Mouse (Mus musculus) hindbrain, embryonic 12.5 days (tissue): ENCODE data around the gene Kctd7. TPM values are rescaled to one million over a fixed set of nuclear protein-coding genes. Genes with fewer than 3 reads are reported as not detected.

Source experiments
- ATAC-seq: fragments of 200-750 bp; cut with Nextera tagmentation; 2 replicates; pipeline ENCODE4 v1.8.0; 2017; ENCODE audit warnings: moderate TSS enrichment; ENCODE audit not compliant: low FRiP score
- H3K27ac ChIP-seq: fragments of 300-500 bp; sonication (generic); 2 replicates; pipeline ENCODE4 v1.5.1; 2016; ENCODE audit warnings: mild to moderate bottlenecking
- H3K27me3 ChIP-seq: fragments of 300-500 bp; sonication (generic); 2 replicates; pipeline ENCODE4 v1.6.1; 2016; ENCODE audit warnings: mild to moderate bottlenecking
- H3K36me3 ChIP-seq: fragments of 300-500 bp; sonication (generic); 2 replicates; pipeline ENCODE4 v1.6.1; 2016; ENCODE audit warnings: mild to moderate bottlenecking
- H3K4me1 ChIP-seq: fragments of 300-500 bp; sonication (generic); 2 replicates; pipeline ENCODE4 v1.6.1; 2016
- H3K4me2 ChIP-seq: fragments of 300-500 bp; sonication (generic); replicated peaks from 2 replicates; pipeline ENCODE4 v1.6.1; 2016; ENCODE audit warnings: mild to moderate bottlenecking
- H3K4me3 ChIP-seq: fragments of 300-500 bp; sonication (generic); 2 replicates; pipeline ENCODE4 v1.5.1; 2016; ENCODE audit warnings: mild to moderate bottlenecking
- H3K9ac ChIP-seq: fragments of 300-500 bp; sonication (generic); 2 replicates; pipeline ENCODE4 v1.6.1; 2016; ENCODE audit warnings: mild to moderate bottlenecking, moderate library complexity
- H3K9me3 ChIP-seq: fragments of 300-500 bp; sonication (generic); replicated peaks from 2 replicates; pipeline ENCODE4 v1.6.1; 2016; ENCODE audit warnings: mild to moderate bottlenecking
- WGBS: fragments of 180-500 bp; shearing (Covaris S2); methylation state at CpG from one replicate; pipeline ENCODE4 v1.1.7; 2016; 5-methylcytosine and 5-hydroxymethylcytosine counted together
- polyA plus RNA-seq: library from polyadenylated mRNA; unstranded; fragments of >200 nt; fragmentation: Nextera tagmentation; extraction: Ambion mirVana; gene quantifications from 2 replicates; pipeline ENCODE4 v1.2.1, GENCODE M21; 2016

The Kctd7 gene
- polyA plus RNA-seq, 1 experiment from 2014 or later: 8.7 TPM

GRCm38 (mm10) chr5:130120904-130121303 lies 23.8 kb upstream of the Kctd7 start:
- Histone ChIP-seq H3K4me3 (no peak overlapping the region), H3K4me2 (no peak overlapping the region), H3K9me3 (no peaks in the 10 kb centered on the region), H3K36me3 (0 out of 2 replicates have a peak, but pooled peaks cover 1% of the 10 kb centered on the region), H3K27me3 (no peaks in the 10 kb centered on the region), H3K27ac (no peak overlapping the region), H3K9ac (no peak overlapping the region), H3K4me1 (peaks cover 12% of the 10 kb centered on the region)
- WGBS: 59% methylated on average over 6 of the region's 6 CpGs
- no peak for ATAC-seq

DNA sequence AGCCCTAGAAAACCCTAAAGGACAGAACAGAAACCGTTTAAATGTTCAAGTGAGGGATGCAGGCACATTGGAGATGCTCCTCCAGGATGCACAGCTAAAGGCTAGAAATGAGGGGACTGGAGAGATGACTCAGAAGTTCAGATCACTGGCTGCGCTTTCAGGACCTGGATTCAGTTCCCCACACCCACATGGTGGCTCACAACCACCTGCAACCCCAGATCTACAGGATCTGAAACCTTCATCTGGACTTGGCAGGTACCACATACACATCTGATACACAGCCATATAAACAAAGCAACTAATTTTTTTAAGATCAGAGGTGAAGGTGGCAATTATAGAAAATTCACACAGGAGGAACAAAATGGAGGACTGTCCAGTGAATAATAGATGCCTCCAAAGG lies 22.3 kb upstream of the Kctd7 start:
- Histone ChIP-seq H3K27ac (no peak overlapping the region), H3K4me3 (no peak overlapping the region), H3K9me3 (no peaks in the 10 kb centered on the region), H3K9ac (no peak overlapping the region), H3K36me3 (no peaks in the 10 kb centered on the region), H3K4me1 (peaks cover 12% of the 10 kb centered on the region), H3K4me2 (no peak overlapping the region), H3K27me3 (no peaks in the 10 kb centered on the region)
- WGBS: 92% methylated on average over 2 of the region's 2 CpGs
- no peak for ATAC-seq

- H3K27ac ChIP-seq: 0 out of 2 replicates have a peak overlapping the region, but pooled peaks have one; percentile 35
- 65% methylated on average over 5 of the region's 5 CpGs for WGBS
- H3K9me3 ChIP-seq: no peaks in the 10 kb centered on the region
Observed at GRCm38 (mm10) chr5:130124271-130124670, 20.4 kb upstream of the Kctd7 start.

DNA sequence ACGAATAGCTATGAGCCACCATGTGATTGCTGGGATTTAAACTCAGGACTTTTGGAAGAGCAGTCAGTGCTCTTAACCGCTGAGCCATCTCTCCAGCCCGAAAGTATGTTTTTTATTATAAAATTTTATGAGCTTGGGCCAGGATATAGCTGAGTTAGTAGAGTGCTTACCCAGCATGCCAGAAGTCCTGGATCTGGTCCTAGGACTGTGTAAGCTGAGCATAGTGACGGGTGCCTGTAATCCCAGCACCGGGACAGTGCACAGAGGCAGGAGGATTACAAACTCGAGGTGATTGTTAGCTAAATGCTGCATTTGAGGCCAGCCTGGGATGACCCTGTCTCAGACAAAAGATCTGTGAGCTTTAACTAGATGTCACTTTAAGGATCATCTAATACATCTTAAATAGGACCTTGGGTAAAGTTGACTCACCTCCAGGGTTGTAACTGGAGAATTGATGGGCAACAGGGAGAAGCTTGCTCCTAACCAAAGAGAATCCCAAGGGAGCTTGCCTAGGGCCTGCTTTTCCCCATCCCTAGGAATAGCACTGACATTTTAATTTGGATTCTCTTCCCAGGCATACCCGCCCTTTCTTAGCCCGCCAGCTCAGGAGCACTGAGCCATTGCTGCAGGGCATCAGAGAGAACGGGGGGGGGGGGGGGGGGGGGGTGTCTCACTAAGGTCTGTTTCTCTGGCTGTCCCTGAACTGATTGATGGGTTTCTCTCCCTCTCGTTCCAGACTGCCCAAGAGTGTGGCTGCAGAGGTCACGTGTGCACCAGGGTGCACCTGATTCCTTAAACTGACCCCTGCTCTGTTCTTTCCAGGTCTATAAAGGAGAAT lies 15.8 kb upstream of the Kctd7 start:
- Histone ChIP-seq H3K9me3 (no peaks in the 10 kb centered on the region), H3K27me3 (no peaks in the 10 kb centered on the region), H3K9ac (no peak overlapping the region), H3K4me2 (no peak overlapping the region), H3K4me3 (no peak overlapping the region), H3K36me3 (no peaks in the 10 kb centered on the region), H3K4me1 (peaks cover 6% of the 10 kb centered on the region; the same call in 1 of the 2 replicates), H3K27ac (peak overlapping the region; percentile 44; the same call in 1 of the 2 replicates)
- ATAC-seq: no peak
- 60% methylated on average over 11 of the region's 11 CpGs for WGBS

More at GRCm38 (mm10) chr5:130124271-130124670, 20.4 kb upstream of the Kctd7 start:
- H3K36me3 ChIP-seq: no peaks in the 10 kb centered on the region
- no peak overlapping the region for H3K9ac ChIP-seq
- no peak overlapping the region for H3K4me3 ChIP-seq
- no peak for ATAC-seq
- H3K27me3 ChIP-seq: no peaks in the 10 kb centered on the region
- peaks cover 15% of the 10 kb centered on the region for H3K4me1 ChIP-seq
- no peak overlapping the region for H3K4me2 ChIP-seq

DNA sequence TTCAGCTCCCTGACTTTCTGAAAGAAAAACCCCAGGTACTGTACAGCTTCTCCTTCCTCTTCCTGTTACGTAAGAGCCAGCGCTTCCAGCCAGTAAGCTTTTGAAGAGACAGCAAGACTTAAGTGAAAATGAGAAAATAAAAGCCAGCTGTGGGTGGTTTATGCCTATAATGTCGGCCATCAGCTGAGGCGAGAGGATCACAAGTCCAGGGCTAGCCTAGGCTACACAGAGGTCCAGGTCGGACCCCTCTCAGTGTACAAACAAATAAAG lies 15.2 kb upstream of the Kctd7 start:
- Histone ChIP-seq H3K9ac (no peak overlapping the region), H3K9me3 (no peaks in the 10 kb centered on the region), H3K36me3 (no peaks in the 10 kb centered on the region), H3K4me1 (peaks cover 6% of the 10 kb centered on the region; the same call in 1 of the 2 replicates), H3K27ac (peak overlapping the region; percentile 44; the same call in 1 of the 2 replicates), H3K4me2 (no peak overlapping the region), H3K27me3 (no peaks in the 10 kb centered on the region), H3K4me3 (no peak overlapping the region)
- ATAC-seq: no peak
- 91% methylated on average over 5 of the region's 5 CpGs for WGBS

DNA sequence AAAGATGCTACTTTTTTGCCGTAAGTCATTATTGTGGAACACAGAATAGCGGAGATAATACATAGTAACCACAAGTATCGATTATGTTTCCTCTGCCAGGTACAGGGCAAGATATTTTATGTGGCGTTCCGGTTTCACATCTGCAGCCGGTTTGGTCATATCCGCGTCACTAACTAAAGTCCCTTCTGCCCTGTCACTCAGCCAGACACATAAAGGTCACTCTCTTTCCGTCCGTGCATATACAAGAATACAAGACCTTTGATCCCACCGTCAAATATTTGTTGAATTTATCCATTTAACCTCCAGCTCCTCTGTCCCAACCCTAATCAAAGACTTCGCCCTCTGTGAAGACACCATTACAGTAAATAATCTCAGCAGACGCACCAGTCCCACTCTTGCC lies 8.1 kb upstream of the Kctd7 start:
- Histone ChIP-seq H3K4me2 (no peak overlapping the region), H3K4me3 (no peak overlapping the region), H3K27me3 (no peaks in the 10 kb centered on the region), H3K36me3 (peaks cover 8% of the 10 kb centered on the region; the same call in 1 of the 2 replicates), H3K4me1 (no peaks in the 10 kb centered on the region), H3K9ac (no peak overlapping the region), H3K27ac (no peak overlapping the region), H3K9me3 (no peaks in the 10 kb centered on the region)
- 95% methylated on average over 13 of the region's 13 CpGs for WGBS
- no peak for ATAC-seq

- no peaks in the 10 kb centered on the region for H3K27me3 ChIP-seq
- WGBS: 23% methylated on average over 8 of the region's 8 CpGs
- no peak overlapping the region for H3K4me3 ChIP-seq
- H3K9ac ChIP-seq: no peak overlapping the region
- ATAC-seq: no peak
- no peak overlapping the region for H3K27ac ChIP-seq
- H3K4me1 ChIP-seq: 0 out of 2 replicates have a peak, but pooled peaks cover 3% of the 10 kb centered on the region
- H3K36me3 ChIP-seq: peaks cover 8% of the 10 kb centered on the region; the same call in 1 of the 2 replicates
- no peak overlapping the region for H3K4me2 ChIP-seq
- no peaks in the 10 kb centered on the region for H3K9me3 ChIP-seq
Observed at GRCm38 (mm10) chr5:130139393-130139792, 5.3 kb upstream of the Kctd7 start.

DNA sequence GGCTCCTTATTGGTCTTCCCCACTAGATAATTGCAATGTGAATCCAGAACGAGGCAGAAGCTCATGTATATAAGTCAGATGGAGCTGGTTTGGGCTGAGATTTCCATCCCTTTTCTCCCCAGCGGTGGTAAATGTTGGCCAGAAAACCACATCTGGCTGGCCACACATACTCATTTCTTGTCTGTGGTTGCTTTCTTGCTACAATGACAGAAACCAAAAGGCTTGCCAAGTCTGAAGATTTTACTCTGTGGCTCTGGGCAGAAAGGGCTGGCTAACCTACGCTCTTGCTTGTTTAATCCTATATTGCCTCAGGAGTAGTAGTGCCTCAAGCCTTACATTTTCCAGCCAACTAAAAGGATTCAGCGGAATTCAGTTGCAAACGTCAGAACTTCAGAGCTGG lies 3.5 kb upstream of the Kctd7 start:
- H3K27ac ChIP-seq: no peak overlapping the region
- no peaks in the 10 kb centered on the region for H3K9me3 ChIP-seq
- H3K36me3 ChIP-seq: 0 out of 2 replicates have a peak, but pooled peaks cover 2% of the 10 kb centered on the region
- no peak overlapping the region for H3K4me2 ChIP-seq
- no peak overlapping the region for H3K9ac ChIP-seq
- ATAC-seq: no peak
- no peak overlapping the region for H3K4me3 ChIP-seq
- WGBS: 84% methylated on average over 5 of the region's 5 CpGs
- H3K27me3 ChIP-seq: no peaks in the 10 kb centered on the region
- H3K4me1 ChIP-seq: peaks cover 14% of the 10 kb centered on the region

DNA sequence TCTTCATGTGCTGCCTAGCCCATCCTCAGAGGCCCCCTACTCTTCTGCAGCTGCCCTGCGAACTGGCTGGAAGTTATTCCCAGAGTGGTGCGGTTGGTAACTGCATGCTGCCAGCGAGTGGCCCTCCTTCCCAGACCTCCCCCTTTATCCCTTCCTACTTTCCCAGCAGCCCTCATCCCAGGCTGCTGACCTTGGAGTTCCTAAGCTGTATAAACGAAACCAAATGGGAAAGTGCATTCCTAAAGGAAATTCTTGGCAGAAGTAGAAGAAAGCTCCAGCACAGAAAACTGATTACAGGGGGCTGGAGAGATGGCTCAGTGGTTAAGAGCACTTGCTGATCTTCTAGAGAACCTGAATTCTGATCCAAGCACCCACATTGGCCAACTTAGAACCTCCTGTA lies 2.6 kb upstream of the Kctd7 start:
- Histone ChIP-seq H3K4me1 (peaks cover 15% of the 10 kb centered on the region), H3K4me3 (no peak overlapping the region), H3K27ac (no peak overlapping the region), H3K4me2 (no peak overlapping the region), H3K9me3 (no peaks in the 10 kb centered on the region), H3K9ac (no peak overlapping the region), H3K27me3 (no peaks in the 10 kb centered on the region), H3K36me3 (no peaks in the 10 kb centered on the region)
- no peak for ATAC-seq
- 59% methylated on average over 4 of the region's 4 CpGs for WGBS

DNA sequence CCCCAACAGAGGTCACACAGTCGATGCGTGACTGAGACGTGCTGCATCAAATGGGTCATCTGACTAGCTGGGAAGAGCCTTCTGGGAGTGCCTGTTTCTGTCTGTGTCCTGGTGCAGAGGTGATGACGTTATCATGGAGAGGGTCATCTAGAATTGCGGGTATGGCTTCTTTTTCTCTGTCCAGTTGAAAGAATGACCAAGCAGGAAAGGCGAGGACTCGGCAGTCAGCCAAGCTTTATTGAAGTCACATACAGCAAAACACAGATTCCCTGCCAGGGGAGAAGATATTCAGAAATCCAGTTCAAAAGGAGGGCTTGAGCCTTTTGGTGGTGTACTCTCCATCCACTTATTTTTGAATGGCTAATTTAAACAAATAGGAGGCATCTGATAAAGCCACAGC lies 1.6 kb upstream of the Kctd7 start:
- Histone ChIP-seq H3K9me3 (no peaks in the 10 kb centered on the region), H3K27ac (no peak overlapping the region), H3K27me3 (no peaks in the 10 kb centered on the region), H3K4me3 (no peak overlapping the region), H3K4me2 (no peak overlapping the region), H3K9ac (no peak overlapping the region), H3K4me1 (peaks cover 15% of the 10 kb centered on the region), H3K36me3 (no peaks in the 10 kb centered on the region)
- WGBS: 96% methylated on average over 7 of the region's 7 CpGs
- ATAC-seq: no peak

- peak overlapping the region; percentile 80 for H3K4me2 ChIP-seq
- peak overlapping the region; percentile 4; the same call in 1 of the 2 replicates for H3K9ac ChIP-seq
- H3K9me3 ChIP-seq: no peaks in the 10 kb centered on the region
- WGBS: 3% methylated on average over 20 of the region's 20 CpGs
- peaks cover 15% of the 10 kb centered on the region for H3K4me1 ChIP-seq
- no peaks in the 10 kb centered on the region for H3K27me3 ChIP-seq
- H3K4me3 ChIP-seq: peak overlapping the region; percentile 69
- peak; percentile 66 for ATAC-seq
- H3K36me3 ChIP-seq: no peaks in the 10 kb centered on the region
- peak overlapping the region; percentile 90 for H3K27ac ChIP-seq
Observed at GRCm38 (mm10) chr5:130143977-130144333, 706 bp upstream of the Kctd7 start.

DNA sequence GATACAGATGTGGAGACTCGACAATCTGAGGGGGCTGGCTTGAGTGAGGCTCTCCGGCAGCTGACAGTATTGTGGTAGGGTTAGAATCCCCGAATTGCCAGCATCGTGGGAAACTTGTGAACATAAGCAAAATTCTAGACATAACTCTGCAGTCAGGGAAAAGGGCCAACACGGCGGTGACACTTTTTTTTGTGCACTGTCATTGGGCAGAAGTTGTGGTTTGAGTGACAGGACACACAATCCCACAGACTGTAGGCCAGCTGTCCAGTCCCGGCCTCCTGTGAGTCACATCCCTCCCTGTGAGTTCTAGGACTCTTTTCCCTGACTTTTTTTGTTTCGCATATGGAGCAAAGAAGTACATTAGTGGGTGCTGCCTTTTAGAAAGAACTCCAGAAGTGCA lies 1.3 kb downstream of the Kctd7 start:
- Histone ChIP-seq H3K27me3 (no peaks in the 10 kb centered on the region), H3K36me3 (peaks cover 6% of the 10 kb centered on the region; the same call in 1 of the 2 replicates), H3K4me3 (no peak overlapping the region), H3K9ac (no peak overlapping the region; the same call in 1 of the 2 replicates), H3K27ac (no peak overlapping the region), H3K9me3 (no peaks in the 10 kb centered on the region), H3K4me2 (peak overlapping the region; percentile 80; the same call in 1 of the 2 replicates), H3K4me1 (peaks cover 15% of the 10 kb centered on the region)
- WGBS: 88% methylated on average over 8 of the region's 8 CpGs
- ATAC-seq: no peak
